Mouse (Mus musculus): ENCODE results near the gene Idh3a. TPM values are rescaled to one million over a fixed set of nuclear protein-coding genes. Genes with fewer than 3 reads are reported as not detected.

Gene Idh3a
- polyA plus RNA-seq, 1 experiment, result 10.6 TPM

DNA sequence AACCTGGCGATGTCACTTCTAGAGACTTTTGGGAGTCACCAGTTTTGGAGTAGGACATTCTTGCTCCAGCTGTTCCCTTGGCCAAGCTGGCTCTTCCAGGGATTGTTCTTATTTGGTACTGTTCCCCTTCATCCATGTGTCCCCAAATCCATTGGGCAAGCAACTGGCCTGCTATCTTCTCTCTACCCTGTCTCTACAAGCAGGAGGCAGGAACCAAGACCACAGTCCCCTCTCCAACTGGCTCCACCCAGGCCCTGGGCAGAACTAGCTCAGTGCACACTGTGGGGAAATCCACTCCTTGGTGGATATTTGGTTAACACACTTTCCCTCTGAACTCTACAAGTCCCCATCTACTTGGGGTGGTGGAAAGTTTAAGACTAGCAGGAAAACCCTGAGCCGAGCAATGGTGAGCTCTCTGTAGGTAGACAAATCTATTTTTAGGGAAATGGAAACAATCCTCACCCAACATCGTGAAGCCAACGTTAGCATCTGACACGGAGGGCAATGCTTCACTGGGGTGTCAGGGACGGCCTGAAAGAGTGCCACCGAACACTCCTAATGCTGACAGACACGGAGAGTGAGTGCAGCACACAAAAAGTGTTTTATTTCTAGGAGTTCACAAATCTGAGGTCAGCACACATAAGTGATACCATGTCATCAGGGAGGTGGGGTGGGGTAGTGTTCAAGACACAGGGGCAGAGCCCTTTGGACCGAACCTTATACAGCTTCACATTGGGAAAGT, 41.8 kb upstream of the Idh3a start:
- no peaks in the 10 kb centered on the region for H3K36me3 ChIP-seq (ENCODE audit: control insufficient read depth, insufficient read depth, low read length)
- no peak for DNase-seq (ENCODE audit: low read depth in 1 of 2, low spot score in 2 of 2)
- no peaks in the 10 kb centered on the region for H3K4me1 ChIP-seq (ENCODE audit: control insufficient read depth, insufficient read depth, insufficient read length)
- no peak overlapping the region for H3K27ac ChIP-seq (ENCODE audit: insufficient read depth, low read length)
- no peaks in the 10 kb centered on the region for H3K27me3 ChIP-seq (ENCODE audit: control insufficient read depth, insufficient read depth, low read length)
- TF ChIP-seq POLR2A (IDR thresholded peaks at IDR 0.05; ENCODE audit: low read depth, low read length) (no peak), CTCF (IDR thresholded peaks at IDR 0.05; ENCODE audit: extremely low read depth, insufficient read depth, insufficient read length, insufficient replicate concordance) (no peak)
- no peak overlapping the region for H3K4me3 ChIP-seq (ENCODE audit: extremely low read depth, insufficient read depth, insufficient read length)
- WGBS, result 83% methylated on average over 9 of the region's 9 CpGs

DNA sequence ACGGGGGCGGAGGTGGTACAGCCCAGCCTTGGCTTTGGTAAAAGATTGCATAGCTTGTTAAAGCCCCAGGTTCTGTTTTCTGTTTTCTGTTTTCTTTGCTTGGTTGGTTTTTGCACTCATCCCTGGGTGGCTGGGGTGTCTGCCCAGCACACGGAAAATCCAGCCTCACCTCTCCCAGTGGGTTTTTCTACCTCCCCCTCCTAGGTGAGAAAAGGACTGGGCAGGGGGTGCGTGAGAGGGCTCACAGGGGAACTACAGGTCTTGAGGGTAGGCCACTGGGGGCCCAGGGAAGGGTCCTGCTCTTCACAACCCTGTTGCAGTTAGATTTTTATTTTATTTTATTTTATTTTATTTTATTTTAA, 41.2 kb upstream of the Idh3a start:
- Histone ChIP-seq H3K27me3 (ENCODE audit: control insufficient read depth, insufficient read depth, low read length) (no peaks in the 10 kb centered on the region), H3K36me3 (ENCODE audit: control insufficient read depth, insufficient read depth, low read length) (no peaks in the 10 kb centered on the region), H3K4me1 (ENCODE audit: control insufficient read depth, insufficient read depth, insufficient read length) (no peaks in the 10 kb centered on the region), H3K27ac (ENCODE audit: insufficient read depth, low read length) (no peak overlapping the region), H3K4me3 (ENCODE audit: extremely low read depth, insufficient read depth, insufficient read length) (no peak overlapping the region)
- no peak for DNase-seq (ENCODE audit: low read depth in 1 of 2, low spot score in 2 of 2)
- no peak for TF ChIP-seq CTCF (IDR thresholded peaks at IDR 0.05; ENCODE audit: extremely low read depth, insufficient read depth, insufficient read length, insufficient replicate concordance)
- no peak for TF ChIP-seq POLR2A (IDR thresholded peaks at IDR 0.05; ENCODE audit: low read depth, low read length)
- WGBS, result 89% methylated on average over 4 of the region's 4 CpGs

DNA sequence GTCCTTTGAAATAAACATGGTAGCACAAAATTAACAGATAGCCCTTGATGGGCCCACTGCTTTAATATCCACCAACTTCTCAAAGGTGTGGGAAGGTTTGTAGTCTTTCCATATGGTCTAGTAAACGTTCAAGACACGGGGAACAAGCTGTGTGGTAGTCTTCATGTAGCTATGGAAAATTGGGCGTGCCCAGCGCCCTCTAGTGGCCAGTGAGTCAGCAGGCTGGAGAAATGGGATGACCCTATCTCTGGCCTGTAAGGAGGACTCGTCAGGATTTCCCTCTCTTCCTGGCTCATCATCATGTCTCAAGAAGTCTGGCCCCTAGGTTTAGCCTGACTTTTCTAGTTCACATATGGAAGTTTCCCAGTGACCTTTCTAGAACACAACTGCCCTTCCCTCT, 38.6 kb upstream of the Idh3a start:
- peak in 1 of 2 experiments; percentile 44 for DNase-seq (ENCODE audit: low read depth in 1 of 2, low spot score in 2 of 2)
- H3K4me1 ChIP-seq (ENCODE audit: control insufficient read depth, insufficient read depth, insufficient read length), result no peaks in the 10 kb centered on the region

DNA sequence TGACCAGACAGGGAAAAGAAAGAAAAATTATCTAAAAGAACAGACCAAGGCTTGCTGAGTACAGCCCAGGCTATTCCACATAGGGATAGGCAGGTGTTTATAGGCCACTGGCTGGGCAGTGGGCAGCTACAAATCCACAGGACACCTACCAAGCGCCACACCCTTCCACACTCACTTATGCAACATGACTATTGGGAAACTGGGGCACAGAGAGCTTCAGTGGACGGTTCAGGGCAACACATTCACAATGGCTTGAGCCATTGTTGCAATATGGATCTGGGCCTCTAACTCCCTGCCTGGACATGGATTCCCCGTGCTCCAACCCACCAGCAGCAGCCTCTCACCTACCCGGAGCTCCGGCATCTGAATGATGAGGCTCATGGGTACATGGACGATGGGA, 36.7 kb upstream of the Idh3a start:
- no peak for TF ChIP-seq CTCF (IDR thresholded peaks at IDR 0.05; ENCODE audit: extremely low read depth, insufficient read depth, insufficient read length, insufficient replicate concordance)
- TF ChIP-seq POLR2A (IDR thresholded peaks at IDR 0.05; ENCODE audit: low read depth, low read length), result no peak
- no peaks in the 10 kb centered on the region for H3K36me3 ChIP-seq (ENCODE audit: control insufficient read depth, insufficient read depth, low read length)
- H3K4me1 ChIP-seq (ENCODE audit: control insufficient read depth, insufficient read depth, insufficient read length), result no peaks in the 10 kb centered on the region
- no peak overlapping the region for H3K27ac ChIP-seq (ENCODE audit: insufficient read depth, low read length)
- DNase-seq (ENCODE audit: low read depth in 1 of 2, low spot score in 2 of 2), result no peak
- 92% methylated on average over 6 of the region's 6 CpGs for whole genome bisulfite sequencing
- no peaks in the 10 kb centered on the region for H3K27me3 ChIP-seq (ENCODE audit: control insufficient read depth, insufficient read depth, low read length)
- H3K4me3 ChIP-seq (ENCODE audit: extremely low read depth, insufficient read depth, insufficient read length), result no peak overlapping the region

More for the DNA sequence above, 38.6 kb upstream of the Idh3a start:
- 14% methylated on average over 5 of the region's 5 CpGs for WGBS
- H3K27ac ChIP-seq (ENCODE audit: insufficient read depth, low read length), result no peak overlapping the region
- no peak for TF ChIP-seq POLR2A (IDR thresholded peaks at IDR 0.05; ENCODE audit: low read depth, low read length)
- TF ChIP-seq CTCF (IDR thresholded peaks at IDR 0.05; ENCODE audit: extremely low read depth, insufficient read depth, insufficient read length, insufficient replicate concordance), result peak; percentile 72; the same call in 1 of the 2 replicates
- no peaks in the 10 kb centered on the region for H3K27me3 ChIP-seq (ENCODE audit: control insufficient read depth, insufficient read depth, low read length)
- no peaks in the 10 kb centered on the region for H3K36me3 ChIP-seq (ENCODE audit: control insufficient read depth, insufficient read depth, low read length)
- H3K4me3 ChIP-seq (ENCODE audit: extremely low read depth, insufficient read depth, insufficient read length), result no peak overlapping the region

DNA sequence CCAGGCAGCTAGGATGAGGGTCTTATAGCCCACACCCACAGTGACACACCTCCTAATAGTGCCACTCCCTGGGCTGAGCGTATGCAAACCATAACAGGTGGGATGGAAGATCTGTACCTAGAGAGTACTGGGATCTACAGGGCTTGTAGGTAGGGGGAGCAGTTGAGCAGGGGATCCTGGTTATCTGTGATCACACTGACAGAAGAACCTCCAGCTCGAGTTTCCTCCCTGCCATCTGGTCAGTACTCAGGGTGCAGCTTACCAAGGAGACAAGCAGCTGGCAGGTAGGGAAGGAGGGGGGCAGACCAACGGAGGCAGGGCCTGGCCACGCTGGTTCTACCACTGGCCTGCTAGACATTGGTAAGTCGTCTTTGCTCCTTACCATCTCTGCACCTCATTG, 33.7 kb upstream of the Idh3a start:
- H3K36me3 ChIP-seq (ENCODE audit: control insufficient read depth, insufficient read depth, low read length), result no peaks in the 10 kb centered on the region
- no peaks in the 10 kb centered on the region for H3K27me3 ChIP-seq (ENCODE audit: control insufficient read depth, insufficient read depth, low read length)
- H3K4me3 ChIP-seq (ENCODE audit: extremely low read depth, insufficient read depth, insufficient read length), result no peak overlapping the region
- WGBS, result 43% methylated on average over 5 of the region's 5 CpGs
- no peak overlapping the region for H3K27ac ChIP-seq (ENCODE audit: insufficient read depth, low read length)
- peak; percentile 4 to 15 for DNase-seq (ENCODE audit: low read depth in 1 of 2, low spot score in 2 of 2)
- peaks cover 3% of the 10 kb centered on the region; the same call in 1 of the 2 replicates for H3K4me1 ChIP-seq (ENCODE audit: control insufficient read depth, insufficient read depth, insufficient read length)
- TF ChIP-seq POLR2A (IDR thresholded peaks at IDR 0.05; ENCODE audit: low read depth, low read length), result no peak

DNA sequence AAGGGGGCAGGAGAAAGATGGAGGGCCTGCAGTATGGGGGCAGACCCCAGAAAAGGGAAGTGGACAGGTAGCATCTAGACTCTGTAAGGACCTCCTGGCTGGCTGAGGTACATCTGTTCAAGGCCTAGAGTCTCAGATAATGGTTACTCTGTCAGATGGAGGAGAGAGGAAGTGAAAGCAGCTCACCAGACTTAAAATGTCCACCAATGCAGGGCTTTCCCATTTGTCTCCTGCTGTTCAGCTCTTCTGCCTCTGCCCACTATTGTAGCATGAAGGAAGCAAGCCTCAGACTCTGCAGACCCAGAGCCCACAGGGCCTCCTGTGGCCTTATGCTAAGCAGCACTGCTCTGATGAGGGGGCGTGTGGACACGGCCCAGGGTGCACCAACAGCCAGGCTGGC, 31.1 kb upstream of the Idh3a start:
- Histone ChIP-seq H3K27ac (ENCODE audit: insufficient read depth, low read length) (0 out of 2 replicates have a peak overlapping the region, but pooled peaks have one; percentile 9), H3K4me1 (ENCODE audit: control insufficient read depth, insufficient read depth, insufficient read length) (peaks cover 6% of the 10 kb centered on the region; the same call in 1 of the 2 replicates), H3K27me3 (ENCODE audit: control insufficient read depth, insufficient read depth, low read length) (peaks cover 4% of the 10 kb centered on the region; the same call in 1 of the 2 replicates), H3K4me3 (ENCODE audit: extremely low read depth, insufficient read depth, insufficient read length) (no peak overlapping the region), H3K36me3 (ENCODE audit: control insufficient read depth, insufficient read depth, low read length) (no peaks in the 10 kb centered on the region)
- WGBS, result 63% methylated on average over 2 of the region's 2 CpGs
- DNase-seq (ENCODE audit: low read depth in 1 of 2, low spot score in 2 of 2), result peak; percentile 7 to 11
- TF ChIP-seq POLR2A (IDR thresholded peaks at IDR 0.05; ENCODE audit: low read depth, low read length), result no peak

DNA sequence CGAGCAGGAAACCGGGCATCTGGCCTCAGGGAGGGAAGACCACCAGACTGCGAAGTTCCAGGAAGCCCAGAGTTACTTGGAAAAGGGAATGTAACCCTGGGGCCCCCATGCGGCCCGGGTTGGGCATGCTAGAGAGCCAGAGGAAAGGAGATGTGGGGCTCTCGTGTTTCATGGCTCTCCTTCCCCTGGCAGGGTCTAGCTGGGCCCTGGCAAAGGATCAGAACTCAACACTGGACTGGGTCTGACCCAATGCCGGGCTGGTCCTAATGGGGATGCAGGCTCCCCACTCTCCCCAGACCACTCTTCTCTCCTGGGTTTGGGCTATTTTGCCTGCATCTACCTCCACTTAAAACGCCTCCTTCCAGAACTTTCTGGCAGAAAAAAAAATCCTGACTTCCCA, 27.4 kb upstream of the Idh3a start:
- Histone ChIP-seq H3K36me3 (ENCODE audit: control insufficient read depth, insufficient read depth, low read length) (no peaks in the 10 kb centered on the region), H3K27me3 (ENCODE audit: control insufficient read depth, insufficient read depth, low read length) (peaks cover 4% of the 10 kb centered on the region; the same call in 1 of the 2 replicates), H3K27ac (ENCODE audit: insufficient read depth, low read length) (no peak overlapping the region), H3K4me1 (ENCODE audit: control insufficient read depth, insufficient read depth, insufficient read length) (peaks cover 6% of the 10 kb centered on the region; the same call in 1 of the 2 replicates), H3K4me3 (ENCODE audit: extremely low read depth, insufficient read depth, insufficient read length) (no peak overlapping the region)
- DNase-seq (ENCODE audit: low read depth in 1 of 2, low spot score in 2 of 2), result no peak
- WGBS, result 86% methylated on average over 8 of the region's 8 CpGs
- no peak for TF ChIP-seq POLR2A (IDR thresholded peaks at IDR 0.05; ENCODE audit: low read depth, low read length)
- TF ChIP-seq CTCF (IDR thresholded peaks at IDR 0.05; ENCODE audit: extremely low read depth, insufficient read depth, insufficient read length, insufficient replicate concordance), result no peak
